Mouse (Mus musculus): ENCODE data around the gene Plcd1.

DNA sequence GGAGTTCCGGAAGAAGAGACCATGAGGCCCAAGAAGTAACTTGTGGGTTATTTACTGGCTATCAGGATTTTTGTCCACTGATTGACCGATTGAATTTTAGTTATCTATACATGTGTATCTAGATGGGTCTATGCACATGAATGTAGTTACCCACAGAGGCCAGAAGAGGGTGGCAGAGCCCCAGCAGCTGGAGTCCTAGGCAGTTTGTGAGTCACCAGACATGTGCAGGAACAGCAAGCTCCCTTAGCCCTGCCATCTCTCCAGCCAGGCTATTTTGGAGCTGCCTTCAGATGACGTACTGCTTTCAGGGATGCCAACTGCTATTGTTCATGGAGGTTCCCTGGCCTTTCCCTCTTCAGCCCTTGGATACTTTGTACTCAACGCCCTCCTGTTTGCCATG lies 14.3 kb upstream of the Plcd1 start:
- no peak for TF ChIP-seq MAX (IDR thresholded peaks at IDR 0.05; ENCODE audit: low read depth)
- no peak for TF ChIP-seq USF1 (IDR thresholded peaks at IDR 0.05; ENCODE audit: low read depth)

Measured in myocyte (in vitro differentiated cells).